11 mouse cellular contexts compared by ENCODE assay signal in the genomic region with DNA sequence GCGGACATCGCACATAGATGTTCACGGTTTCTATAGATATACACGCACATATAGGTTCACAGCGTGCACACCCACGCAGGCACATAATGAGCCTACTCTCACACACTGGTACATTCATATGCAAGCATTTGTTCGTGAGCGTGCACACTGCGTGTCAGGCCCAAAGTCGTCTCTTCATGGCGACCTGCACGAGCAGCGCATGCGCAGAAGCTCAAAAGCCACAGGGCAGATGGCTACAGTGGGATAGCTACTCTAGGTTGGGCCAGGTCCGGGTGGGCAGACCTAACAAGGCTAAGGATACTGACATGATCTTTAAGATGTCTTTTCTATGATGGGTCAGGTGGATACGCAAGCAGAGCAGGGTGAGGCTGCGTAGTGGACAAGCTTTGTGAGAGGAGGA.
"Had no signal": no experiment of that assay in that cellular context is flagged by ENCODE, and none has a peak within 500 bp of the region (broad histone marks: within the 10 kb centered on the region; RNA-seq: fewer than 3 reads in every experiment).

No protein-coding gene starts in this region.

- H3K4me3 ChIP-seq: layer of hippocampus, adult 2 months; liver, embryonic 15.5 days had no signal

- ATAC-seq: lung, postnatal 0 days had no signal

- H3K27me3 ChIP-seq: liver, embryonic 15.5 days had no signal

- DNase-seq: kidney, adult 9 months; kidney, postnatal 4 days; left cerebral cortex, postnatal 4 days; lung, adult 2 months; lung, postnatal 36 days; right cerebral cortex, postnatal 14 days; thymus, postnatal 4 days had no signal

- H3K9ac ChIP-seq: liver, embryonic 15.5 days had no signal

- H3K9me3 ChIP-seq: liver, embryonic 15.5 days had no signal

- H3K4me2 ChIP-seq: liver, embryonic 11.5 days; liver, embryonic 15.5 days had no signal

- H3K27ac ChIP-seq: layer of hippocampus, adult 2 months; liver, embryonic 15.5 days had no signal

- H3K36me3 ChIP-seq: liver, embryonic 15.5 days had no signal
